Mouse (Mus musculus): ENCODE measurements around the gene Baiap3. TPM values are rescaled to one million over a fixed set of nuclear protein-coding genes. Genes with fewer than 3 reads are reported as not detected.
A peak's percentile ranks its signal among the peaks of the same experiment; 100 is the strongest.
"Not testable (repeated sequence)": the region's sequence is repeated elsewhere in the genome, so short reads cannot be mapped to it uniquely, and the experiment has no call there.

The Baiap3 gene
- polyA plus RNA-seq, 1 experiment: 5.4 TPM

DNA sequence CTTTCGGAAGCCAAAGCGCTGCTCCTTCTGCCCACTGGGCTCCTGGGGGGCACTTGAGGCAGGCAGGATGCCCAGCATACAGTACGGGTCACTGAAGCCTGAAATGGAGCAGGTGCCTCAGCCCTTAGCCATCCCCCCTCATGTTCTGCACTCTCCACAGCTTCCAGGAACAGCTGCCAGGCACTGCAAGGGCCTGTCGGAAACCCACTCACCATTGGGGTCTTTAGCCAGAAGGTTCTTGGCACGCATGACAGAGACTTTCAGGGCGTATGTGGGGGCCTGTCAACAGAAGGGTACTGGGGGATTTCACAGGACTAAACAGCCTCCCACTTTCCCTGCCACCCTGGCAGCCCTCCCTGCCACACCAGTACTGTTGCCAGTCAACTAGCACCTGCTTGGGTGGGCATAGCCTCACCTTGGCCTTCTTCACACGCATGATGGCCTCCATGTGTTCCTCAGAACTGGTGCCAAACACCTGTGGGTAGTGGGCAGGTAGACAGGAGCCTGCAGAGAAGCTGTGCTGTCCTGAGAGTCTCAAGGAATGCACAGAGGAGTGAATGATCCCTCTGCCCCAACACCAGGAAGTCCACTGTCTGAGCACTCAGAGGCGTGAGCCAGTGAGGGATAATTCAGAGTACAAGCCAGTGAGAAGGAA lies 5.9 kb downstream of the Baiap3 start:
- TF ChIP-seq POLR2A (IDR thresholded peaks at IDR 0.05; ENCODE audit: extremely low read depth, insufficient read depth, low read length): no peak
- Histone ChIP-seq H3K4me1 (ENCODE audit: control insufficient read depth, insufficient read depth, low read length) (no peaks in the 10 kb centered on the region), H3K27ac (ENCODE audit: insufficient read depth, low read length) (no peak overlapping the region), H3K4me3 (ENCODE audit: insufficient read depth, low read length) (no peak overlapping the region)

DNA sequence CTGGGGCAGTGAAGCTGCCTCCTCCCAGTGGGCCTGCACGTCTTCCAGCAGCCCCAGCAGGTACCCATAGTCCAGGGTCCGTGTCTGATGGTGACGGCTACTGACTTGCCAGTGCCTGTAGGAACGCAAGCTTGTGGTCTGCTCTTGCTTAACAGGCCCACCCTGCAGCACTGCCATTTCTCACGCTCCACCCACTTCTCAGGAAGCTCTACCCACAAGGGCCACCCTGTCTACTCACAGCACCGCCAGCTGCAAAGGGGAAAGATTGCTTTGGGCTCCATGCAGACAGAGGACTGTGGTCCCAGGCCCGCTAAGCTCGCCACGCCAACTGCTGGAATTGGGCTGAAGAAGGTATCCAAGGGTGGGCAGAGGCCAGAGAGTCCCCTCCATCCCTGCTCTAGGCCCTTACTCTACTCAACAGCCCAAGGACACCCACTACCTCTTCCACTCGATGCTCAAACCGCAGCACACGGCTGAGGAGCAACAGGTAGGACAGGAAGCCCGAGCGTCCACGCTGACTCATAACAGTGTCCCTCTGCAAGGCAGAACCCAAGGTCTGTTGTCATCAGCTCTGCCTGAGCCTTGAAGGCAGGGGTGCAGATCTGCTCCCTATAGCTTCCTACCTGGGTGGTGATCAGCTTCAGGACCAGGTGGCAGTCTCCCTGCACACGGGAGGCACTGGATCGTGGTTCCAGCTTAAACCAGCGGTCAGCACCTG lies 8.0 kb downstream of the Baiap3 start:
- TF ChIP-seq POLR2A (IDR thresholded peaks at IDR 0.05; ENCODE audit: extremely low read depth, insufficient read depth, low read length): no peak
- TF ChIP-seq CTCF (IDR thresholded peaks at IDR 0.05; ENCODE audit: extremely low read depth, insufficient read depth, low read length): no peak
- no peak overlapping the region for H3K4me3 ChIP-seq (ENCODE audit: insufficient read depth, low read length)
- no peak overlapping the region for H3K27ac ChIP-seq (ENCODE audit: insufficient read depth, low read length)
- H3K4me1 ChIP-seq (ENCODE audit: control insufficient read depth, insufficient read depth, low read length): no peaks in the 10 kb centered on the region

DNA sequence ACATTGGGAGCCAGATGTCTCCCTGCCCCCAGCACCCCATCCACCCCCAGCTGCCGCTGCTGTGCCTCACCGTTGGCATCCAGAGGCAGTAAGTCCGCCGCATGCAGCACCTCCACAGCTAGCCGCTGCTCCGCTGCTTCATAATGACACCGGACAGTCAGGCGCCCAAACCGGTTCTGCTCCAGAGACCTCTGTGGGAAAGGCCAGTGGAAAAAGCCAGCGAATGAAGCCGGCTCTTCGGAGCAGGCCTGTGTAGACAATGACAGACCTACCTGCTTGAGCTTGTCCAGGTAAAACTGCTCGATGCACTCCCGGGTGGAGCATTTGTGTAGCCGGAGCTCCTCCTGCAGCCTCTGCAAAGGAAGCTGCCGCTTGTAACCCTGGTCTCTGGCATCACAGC lies 11.9 kb downstream of the Baiap3 start:
- TF ChIP-seq CTCF (IDR thresholded peaks at IDR 0.05; ENCODE audit: extremely low read depth, insufficient read depth, low read length) (no peak), POLR2A (IDR thresholded peaks at IDR 0.05; ENCODE audit: extremely low read depth, insufficient read depth, low read length) (no peak)
- peaks cover 2% of the 10 kb centered on the region for H3K4me1 ChIP-seq (ENCODE audit: control insufficient read depth, insufficient read depth, low read length)
- no peak overlapping the region for H3K27ac ChIP-seq (ENCODE audit: insufficient read depth, low read length)
- H3K4me3 ChIP-seq (ENCODE audit: insufficient read depth, low read length): no peak overlapping the region

DNA sequence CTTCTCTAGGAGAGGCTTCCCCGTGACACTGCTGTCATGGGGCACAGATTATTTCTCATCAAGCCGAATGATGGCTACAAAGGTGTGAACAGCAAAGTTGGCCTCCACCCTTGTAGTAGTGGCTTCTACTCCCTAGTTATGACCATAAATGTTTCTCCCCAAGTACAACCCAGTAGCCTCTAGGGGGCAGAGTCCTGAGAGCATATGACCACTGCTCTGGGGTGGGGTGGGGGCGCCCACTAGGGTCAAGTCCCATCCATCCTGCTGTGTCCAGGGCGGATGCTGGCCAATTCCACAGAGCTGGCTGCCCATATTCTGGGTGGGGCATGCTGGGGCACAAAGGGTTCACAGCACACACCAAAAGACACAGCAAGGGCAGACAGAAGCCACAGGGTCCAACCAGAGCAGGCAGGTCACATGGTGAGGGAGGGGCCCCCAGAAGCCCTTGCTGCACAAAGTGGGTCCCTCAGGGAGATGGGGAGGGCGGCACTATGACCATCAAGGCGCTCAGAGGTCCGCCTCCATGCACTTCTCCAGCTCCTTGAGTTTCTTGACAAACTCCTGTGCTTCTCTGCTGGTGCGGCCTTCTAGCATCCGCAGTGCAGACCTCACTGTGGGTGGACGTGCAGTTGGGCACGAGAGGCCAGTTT lies 12.9 kb downstream of the Baiap3 start:
- H3K27ac ChIP-seq (ENCODE audit: insufficient read depth, low read length): no peak overlapping the region
- TF ChIP-seq CTCF (IDR thresholded peaks at IDR 0.05; ENCODE audit: extremely low read depth, insufficient read depth, low read length) (no peak), POLR2A (IDR thresholded peaks at IDR 0.05; ENCODE audit: extremely low read depth, insufficient read depth, low read length) (no peak)
- no peak overlapping the region for H3K4me3 ChIP-seq (ENCODE audit: insufficient read depth, low read length)
- peaks cover 2% of the 10 kb centered on the region for H3K4me1 ChIP-seq (ENCODE audit: control insufficient read depth, insufficient read depth, low read length)

DNA sequence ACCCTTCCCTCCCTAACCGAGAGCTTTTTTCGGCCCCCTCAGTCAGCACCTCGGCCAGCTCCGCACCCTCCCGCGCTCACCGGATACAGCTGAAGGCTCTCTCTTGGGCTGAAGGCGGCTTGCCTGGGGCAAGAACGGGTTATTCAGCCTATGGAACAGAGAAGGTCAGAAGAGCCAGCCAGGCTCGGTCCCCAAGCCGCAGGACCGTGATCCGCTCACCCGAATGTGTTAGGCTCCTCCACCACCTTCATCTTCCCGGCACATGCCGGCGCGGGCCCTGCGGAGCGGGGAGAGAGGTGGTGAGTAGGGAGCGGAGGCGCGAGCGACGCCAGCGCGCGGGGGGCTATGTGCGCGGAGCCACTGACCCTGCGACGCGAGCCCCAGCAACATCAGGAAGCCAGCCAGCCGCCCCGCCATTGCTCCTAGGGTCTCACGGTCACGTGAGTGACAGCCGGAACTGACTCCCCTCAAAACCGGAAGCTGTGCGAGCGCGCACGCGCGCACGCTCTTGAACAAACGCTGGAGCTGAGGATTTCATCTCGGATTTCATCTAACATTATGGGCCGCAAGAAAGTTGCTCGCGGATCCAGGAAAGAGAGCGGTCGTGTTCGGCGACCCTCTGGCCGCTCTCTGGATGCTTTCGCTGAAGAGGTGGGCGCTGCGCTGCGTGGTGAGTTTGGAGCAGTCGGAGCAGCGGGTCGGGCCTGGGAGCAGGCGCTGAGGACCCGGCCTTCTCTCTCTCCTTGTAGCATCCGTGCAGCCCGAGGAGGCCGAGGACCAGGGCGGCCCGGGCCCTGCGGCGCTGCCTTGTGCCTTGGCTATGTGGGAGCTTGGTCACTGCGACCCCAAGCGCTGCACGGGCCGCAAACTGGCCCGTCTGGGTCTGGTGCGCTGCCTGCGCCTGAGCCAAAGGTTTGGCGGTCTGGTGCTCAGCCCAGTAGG lies 16.2 kb downstream of the Baiap3 start, which contains the start of the genes Gnptg and Tsr3:
Gene Gnptg, minus strand, starts transcription at position 430 of the 942 bp plus-strand sequence.
Gene Tsr3, plus strand, starts transcription at position 476 of the 942 bp plus-strand sequence.
- Histone ChIP-seq H3K4me1 (ENCODE audit: control insufficient read depth, insufficient read depth, low read length) (peaks cover 3% of the 10 kb centered on the region), H3K4me3 (ENCODE audit: insufficient read depth, low read length) (peak within 1 kb of the TSS; percentile 86), H3K27ac (ENCODE audit: insufficient read depth, low read length) (peak within 1 kb of the TSS; percentile 66)
- TF ChIP-seq CTCF (IDR thresholded peaks at IDR 0.05; ENCODE audit: extremely low read depth, insufficient read depth, low read length) (no peak), POLR2A (IDR thresholded peaks at IDR 0.05; ENCODE audit: extremely low read depth, insufficient read depth, low read length) (peak; percentile 88)

DNA sequence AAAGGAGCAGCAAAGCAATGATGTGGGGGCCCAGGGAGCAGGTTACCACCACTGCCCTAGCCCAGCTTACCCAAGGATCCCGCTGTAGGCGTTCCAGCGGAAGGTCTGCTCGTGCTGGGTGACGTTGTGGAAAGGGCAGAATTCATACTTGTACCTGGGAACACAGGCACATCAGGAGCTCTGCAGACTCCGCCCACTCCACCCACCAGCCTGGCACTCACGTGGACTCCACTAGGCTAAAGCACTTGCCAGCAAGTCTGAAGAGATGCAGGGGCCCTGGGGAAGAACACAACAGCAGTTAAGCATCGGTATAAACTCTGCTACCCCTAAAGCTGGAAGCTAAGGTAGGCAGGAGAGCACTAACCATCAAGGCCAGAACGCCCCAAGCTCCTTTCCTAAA lies 20.5 kb downstream of the Baiap3 start:
- no peak overlapping the region for H3K27ac ChIP-seq (ENCODE audit: insufficient read depth, low read length)
- H3K4me3 ChIP-seq (ENCODE audit: insufficient read depth, low read length): no peak overlapping the region
- TF ChIP-seq CTCF (IDR thresholded peaks at IDR 0.05; ENCODE audit: extremely low read depth, insufficient read depth, low read length) (no peak), POLR2A (IDR thresholded peaks at IDR 0.05; ENCODE audit: extremely low read depth, insufficient read depth, low read length) (no peak)
- peaks cover 1% of the 10 kb centered on the region; the same call in 1 of the 2 replicates for H3K4me1 ChIP-seq (ENCODE audit: control insufficient read depth, insufficient read depth, low read length)

DNA sequence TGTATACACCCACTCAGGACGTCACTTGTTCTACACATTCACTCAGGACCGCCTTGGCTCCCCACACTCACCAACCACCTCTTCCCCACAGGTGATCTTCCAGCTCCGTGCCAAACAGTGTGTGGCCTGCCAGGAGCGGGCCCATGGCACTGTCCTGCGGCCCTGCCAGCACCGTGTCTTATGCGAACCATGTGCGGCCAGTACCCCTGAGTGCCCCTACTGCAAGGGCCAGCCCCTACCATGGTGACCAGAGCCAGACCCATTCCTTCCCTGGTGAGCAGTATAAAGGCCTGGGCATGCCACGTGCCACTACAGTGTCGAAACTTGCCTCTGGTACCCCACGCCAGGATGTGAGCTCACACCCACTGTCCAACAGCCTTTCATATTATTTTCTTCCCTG lies 24.5 kb downstream of the Baiap3 start:
- H3K4me3 ChIP-seq (ENCODE audit: insufficient read depth, low read length); H3K27ac ChIP-seq (ENCODE audit: insufficient read depth, low read length); H3K4me1 ChIP-seq (ENCODE audit: control insufficient read depth, insufficient read depth, low read length): not testable (repeated sequence)

DNA sequence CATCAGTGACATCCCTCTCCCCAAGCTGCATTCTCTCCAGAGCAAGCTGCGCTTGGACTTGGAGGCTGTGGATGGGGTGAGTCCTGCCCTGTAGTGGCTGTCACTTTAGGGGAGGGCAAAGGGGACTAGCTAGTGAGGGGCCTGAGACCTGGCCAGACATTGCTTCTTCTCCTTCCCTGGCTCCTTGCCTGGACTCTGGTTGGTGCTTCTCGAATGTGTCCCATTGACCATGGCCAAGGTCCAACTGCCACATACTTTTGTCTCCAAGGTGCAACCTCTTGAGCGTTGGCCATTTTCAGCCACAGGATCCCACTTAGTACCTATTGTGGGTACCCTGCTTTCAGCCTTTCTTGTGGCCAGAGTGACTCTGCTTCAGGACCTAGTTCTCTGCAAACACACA lies 25.5 kb downstream of the Baiap3 start:
- Histone ChIP-seq H3K27ac (ENCODE audit: insufficient read depth, low read length) (no peak overlapping the region), H3K4me1 (ENCODE audit: control insufficient read depth, insufficient read depth, low read length) (no peaks in the 10 kb centered on the region), H3K4me3 (ENCODE audit: insufficient read depth, low read length) (no peak overlapping the region)
- no peak for TF ChIP-seq CTCF (IDR thresholded peaks at IDR 0.05; ENCODE audit: extremely low read depth, insufficient read depth, low read length)
- no peak for TF ChIP-seq POLR2A (IDR thresholded peaks at IDR 0.05; ENCODE audit: extremely low read depth, insufficient read depth, low read length)

DNA sequence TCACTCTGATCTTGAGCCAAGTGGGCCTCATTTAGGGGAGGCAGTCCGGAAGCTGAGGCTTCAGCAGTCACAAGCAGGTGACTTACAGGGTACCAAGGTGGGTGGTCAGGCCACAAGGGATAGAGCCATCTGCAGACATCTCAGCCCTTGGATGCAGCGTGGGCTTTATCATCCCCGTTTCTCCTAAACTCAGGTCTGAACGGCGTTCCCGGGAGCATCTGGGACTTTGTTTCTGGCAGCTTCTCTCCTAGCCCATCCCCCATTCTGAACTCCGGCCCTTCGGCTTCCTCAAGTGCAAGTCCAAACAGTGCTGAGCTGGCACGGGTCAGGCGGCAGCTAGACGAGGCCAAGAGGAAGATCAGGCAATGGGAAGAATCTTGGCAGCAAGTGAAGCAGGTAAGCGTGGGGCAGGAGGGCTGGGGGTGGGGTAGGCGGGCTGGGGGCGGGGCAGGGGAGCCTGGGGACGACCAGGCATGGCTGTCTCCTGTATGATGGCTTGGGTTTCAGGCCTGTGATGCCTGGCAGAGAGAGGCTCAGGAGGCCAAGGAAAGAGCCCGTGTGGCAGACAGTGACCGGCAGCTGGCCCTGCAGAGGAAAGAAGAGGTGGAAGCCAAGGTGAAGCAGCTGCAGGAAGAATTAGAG lies 26.0 kb downstream of the Baiap3 start:
- not testable (repeated sequence) for H3K27ac ChIP-seq (ENCODE audit: insufficient read depth, low read length); H3K4me1 ChIP-seq (ENCODE audit: control insufficient read depth, insufficient read depth, low read length); H3K4me3 ChIP-seq (ENCODE audit: insufficient read depth, low read length)
